Mouse (Mus musculus): ENCODE results near the gene Rab4b. TPM values are rescaled to one million over a fixed set of nuclear protein-coding genes. Genes with fewer than 3 reads are reported as not detected.

Rab4b gene
- total RNA-seq, 2 experiments from 2014 or later: 36.1 to 42.0 TPM

DNA sequence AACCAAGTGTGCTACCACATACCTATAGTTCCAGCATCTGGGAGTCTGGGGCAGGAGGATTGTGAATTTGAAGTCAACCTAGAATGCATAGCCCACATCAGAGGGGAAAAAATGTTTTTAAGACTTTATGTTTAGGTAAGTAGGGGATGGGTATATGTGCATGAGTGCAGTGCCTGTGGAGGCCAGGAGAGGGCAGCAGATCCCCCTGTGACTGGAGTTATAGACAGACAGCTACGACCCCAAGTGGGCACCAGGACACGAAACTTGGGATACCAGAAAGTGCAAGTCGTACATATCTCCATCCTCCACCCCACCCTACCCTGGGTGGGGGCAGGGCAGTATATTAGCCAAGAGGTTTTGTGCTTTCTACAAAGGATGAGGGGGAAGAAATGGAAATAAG is 6.3 kb upstream of the Rab4b start:
- peak; percentile 54 for DNase-seq

DNA sequence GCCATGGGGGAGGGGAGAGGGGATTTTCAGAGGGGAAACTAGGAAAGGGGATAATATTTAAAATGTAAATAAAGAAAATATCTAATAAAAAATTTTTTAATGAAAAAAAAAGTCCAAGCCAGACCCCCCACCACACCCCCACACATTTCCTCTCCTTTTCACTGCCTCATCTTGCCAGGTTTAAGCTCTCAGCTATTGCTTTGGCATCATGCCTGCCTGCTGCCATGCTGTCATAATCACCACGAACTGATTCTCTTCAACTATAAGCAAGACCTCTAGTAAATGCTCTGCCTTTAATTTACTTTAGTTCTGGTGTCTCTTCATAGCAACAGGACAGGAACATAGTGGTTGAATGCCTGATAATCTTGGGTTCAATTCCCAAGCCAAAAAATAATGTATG is 3.8 kb upstream of the Rab4b start:
- DNase-seq: no peak

DNA sequence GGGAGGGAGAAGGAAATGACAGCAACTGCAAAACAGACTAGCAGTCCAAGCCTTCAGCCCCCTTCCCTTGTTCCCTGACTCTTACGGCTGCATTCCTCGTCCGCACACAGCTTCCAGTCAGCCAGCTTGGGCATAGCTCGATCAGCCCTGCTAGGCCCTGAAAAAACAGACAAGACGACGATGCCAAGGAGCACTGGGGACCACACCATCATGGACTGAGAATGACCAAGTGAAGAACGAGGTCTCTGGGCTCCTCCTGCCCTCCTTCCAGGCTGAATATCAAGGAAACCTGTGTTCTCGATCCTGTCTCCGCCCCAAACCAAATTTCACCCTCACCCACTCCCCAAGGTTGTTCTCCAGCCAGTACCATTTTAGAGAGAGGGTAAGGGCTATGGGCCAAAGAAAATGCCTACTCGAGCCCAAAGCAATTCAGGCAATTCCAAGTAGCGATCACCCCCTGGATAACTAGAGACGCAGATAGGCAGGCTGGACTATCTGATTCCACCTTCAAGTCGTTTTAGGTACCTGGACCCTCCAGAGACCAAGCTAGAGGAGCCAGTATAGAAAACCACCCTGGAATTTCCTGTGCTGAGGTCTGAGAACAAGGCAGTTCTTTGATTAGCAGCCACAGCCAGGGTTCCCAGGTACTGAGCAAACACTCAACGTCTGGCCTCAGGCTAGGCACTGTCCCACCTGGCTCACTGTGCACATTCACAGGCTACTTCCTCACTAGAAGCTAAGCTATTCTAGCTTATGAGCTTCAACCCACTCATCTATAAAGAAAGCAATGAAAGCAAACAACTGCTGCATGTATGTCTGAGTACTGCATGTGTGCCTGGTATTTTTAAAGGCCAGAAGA is 2.4 kb upstream of the Rab4b start, which contains the start of the genes Gm21983 and Mia:
Gene Gm21983 (minus strand): TSS at position 250 of the 859 bp plus-strand sequence.
Gene Mia (minus strand): TSS at position 321 of the 859 bp plus-strand sequence.
- no peak for DNase-seq

DNA sequence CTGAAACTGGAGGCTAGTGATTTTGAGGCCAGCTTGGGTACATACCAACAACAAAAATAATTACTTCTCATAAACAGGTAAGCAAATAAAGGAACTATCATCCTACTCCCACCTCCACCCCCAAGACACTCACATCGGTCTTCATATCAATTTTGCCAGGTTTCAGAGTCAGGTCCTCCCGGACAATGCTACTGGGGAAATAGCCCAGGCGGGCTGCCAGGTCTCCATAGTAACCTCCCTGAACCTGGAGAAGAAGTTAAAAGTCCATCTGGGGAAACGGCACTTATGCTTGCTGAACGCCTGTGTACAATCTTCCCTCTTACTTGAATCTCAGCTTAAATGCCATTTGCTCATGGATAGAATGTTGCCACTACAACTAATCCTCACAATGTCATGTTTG is 1.3 kb upstream of the Rab4b start:
- DNase-seq: peak; percentile 76

DNA sequence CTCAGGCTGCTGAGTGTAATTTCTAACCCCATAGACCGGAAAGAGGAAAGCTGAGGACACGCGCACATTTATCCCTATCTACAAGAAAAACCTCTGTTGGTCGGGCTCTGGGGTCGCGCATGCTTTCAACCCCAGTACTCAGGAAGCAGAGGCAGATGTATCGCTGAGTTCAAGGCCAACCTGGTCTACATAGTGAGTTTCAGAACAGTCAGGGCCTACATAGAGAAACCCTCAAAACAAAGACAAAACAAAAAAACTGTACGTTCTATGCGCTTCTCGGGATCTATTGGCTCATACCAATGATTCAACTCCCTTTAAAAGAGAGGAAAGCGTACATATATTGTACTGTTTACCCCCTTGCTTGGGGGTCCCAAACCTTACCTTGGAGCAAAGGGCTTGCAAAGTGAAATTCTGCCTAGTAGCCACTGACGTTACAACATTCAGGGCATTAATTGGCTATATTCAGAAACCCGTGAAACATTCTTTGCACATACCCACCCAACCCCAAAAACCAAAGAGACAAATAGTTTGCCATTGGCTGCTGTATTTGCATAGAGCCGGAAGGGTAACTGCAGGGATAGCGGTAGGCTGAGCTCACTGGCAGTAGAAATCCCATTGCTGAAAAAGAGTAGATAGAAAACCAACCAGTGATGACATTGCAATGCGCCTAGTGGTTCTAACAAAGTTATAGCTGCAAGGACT is 672 bp upstream of the Rab4b start:
- no peak for DNase-seq

DNA sequence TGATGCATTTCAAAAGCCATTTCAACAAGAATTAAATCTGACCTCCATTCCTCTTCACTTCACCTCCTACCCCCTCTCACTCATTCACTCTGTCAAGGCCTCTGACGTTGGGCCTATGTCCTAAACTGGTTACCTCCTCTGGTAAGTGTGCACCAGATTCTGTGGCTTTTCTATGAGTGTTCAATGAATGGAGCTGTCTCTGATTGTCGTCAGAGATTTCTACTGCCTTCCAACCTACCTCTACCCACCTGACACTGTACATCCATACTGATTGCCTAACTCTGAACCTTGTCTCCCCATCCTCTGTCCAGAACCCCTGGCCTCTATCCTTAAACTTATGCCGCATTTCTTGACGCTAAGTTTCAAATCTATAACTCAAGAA is 763 bp downstream of the Rab4b start:
- DNase-seq: no peak

DNA sequence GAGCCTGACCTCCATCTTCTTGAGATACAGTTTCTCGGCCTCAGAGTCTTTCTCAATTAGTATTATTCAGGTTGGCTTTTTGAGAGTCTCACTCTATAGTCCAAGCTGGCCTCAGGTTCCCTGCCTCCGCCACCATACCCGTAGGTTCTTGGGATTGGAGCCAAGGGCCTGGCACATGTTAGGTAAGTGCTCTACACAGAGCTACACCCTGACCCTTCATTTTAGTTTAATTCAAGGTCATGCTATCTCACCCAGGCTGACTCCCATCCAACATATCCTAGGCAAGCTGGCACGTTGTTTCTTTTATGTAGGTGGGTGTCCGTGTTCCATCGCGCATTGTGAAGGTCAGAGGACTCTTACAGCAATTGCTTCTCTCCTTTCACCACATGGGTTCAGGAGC is 3.8 kb downstream of the Rab4b start:
- no peak for DNase-seq

DNA sequence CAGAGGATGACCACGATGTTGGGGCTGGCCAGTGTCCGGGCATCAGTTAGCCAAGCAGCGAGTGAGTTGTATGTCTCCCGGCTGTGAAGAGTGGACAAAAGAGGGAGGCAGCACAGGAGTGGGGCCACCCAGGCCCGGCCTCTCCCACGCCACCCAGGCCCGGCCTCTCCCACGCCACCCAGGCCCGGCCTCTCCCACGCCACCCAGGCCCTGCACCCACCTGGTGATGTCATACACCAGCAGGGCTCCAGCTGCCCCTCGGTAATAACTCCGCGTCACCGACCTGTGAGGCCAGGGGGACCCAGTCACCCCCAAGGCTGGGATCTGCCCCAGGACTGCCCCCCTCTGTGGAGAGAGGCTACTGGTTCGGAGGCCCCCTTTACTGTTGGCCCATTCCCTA is 4.2 kb downstream of the Rab4b start:
- DNase-seq: no peak

DNA sequence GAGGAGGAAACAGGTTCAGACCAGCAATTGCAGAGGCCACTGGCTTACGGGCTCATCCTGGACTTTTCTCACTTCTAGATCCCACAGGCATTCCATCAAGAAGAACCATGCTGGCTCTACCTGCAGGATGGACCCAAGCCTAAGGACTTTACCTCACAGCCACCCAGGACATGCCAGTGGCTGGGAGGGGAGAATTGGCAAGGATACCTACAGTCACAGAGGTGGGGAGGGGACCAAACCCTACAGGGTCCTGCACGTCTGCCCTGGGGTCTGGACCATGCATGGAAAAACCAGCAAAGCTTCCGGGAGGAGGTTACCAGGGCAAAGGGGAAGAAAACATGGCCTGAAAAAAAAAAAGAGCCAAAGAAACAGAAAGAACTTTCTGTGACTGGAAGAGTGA is 7.7 kb downstream of the Rab4b start:
- DNase-seq: no peak

DNA sequence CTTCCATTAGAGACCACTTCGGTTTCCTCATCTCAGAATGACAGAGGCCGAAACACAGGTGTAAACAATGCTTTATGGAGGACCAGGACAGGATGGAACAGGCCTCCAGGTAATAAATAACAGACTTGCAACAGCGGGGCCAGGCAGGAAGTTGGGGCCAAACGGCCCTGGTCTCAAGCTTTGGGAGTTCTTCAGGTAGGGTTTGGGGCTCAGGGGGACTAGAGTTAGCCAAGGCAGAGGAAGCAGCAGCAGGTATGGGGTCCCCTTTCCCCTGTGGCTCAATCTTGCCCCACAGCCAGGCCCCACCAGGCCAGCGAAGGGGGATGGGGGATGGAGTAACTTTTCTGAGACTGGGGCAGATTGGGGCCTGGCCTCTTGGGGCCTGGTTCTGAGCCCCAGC is 10.3 kb downstream of the Rab4b start:
- DNase-seq: no peak

DNA sequence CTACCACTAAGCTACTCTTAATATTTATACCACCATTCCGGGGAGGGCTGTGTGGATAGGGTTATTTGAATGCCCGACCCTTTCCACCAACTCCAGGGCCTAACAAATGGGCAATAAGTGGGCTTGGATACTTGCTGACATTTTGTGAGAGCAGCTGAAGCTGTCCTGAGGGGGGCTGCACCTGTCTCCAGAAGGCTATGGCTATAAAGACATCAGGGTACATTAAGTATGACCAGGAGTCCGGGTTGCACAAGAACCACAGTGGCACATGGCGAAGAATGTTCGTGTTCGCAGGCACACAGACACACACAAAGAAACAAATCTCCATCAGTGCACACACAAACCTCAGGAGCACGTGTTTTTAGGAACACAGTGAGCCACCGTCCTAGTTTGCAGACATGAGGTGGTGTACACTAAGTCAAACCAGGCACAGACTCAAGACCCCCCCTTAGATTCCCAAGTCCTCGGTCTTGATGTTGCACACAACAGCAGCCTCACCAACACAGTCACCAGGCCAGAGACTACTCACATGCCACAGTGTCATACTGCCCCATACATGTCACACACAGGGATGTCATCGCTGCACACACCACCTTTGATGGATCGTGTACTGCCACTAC is 11.1 kb downstream of the Rab4b start:
- DNase-seq: no peak

DNA sequence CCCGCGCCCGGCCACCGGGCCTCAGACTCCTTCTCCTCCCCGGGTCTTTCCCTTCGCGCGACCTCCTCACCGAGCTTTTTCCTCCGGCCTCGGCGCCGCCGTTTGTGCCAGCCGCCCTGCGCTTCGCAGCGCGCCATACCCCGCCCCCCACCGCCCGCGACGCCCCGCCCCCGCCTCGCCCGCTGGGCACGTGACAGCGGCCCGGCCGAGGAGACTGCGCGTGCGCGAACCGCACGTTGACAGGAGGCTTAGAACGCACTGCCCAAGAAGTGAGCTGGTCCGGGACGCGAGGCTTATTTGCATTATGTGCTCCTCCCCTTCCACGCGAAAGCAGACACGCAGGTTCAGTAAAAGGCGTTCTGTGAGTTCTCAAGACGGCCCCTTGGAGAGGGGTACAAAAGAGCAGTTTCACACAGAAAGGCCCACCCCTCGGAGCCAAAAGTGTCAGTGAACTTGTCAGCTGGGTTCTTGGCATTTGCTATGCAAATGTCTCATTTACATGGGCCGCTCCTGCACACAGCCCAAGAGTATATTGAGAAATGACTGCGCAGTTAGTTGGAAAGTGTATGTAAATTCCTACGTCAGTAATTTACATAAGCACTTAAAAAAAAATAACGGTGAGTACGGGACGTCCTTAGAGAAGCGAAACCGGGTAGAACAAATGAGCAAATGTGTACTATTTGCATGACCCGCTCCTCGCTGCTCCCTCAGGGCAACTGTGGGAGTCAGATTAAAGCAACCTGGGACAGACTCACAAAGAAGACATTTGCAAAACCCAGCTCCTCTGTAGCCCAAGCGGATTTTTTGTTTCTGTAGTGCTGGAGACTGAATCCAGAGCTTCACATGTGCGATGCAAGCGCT is 11.9 kb downstream of the Rab4b start, which contains the start of gene Egln2:
Gene Egln2 (minus strand): TSS at position 189 of the 861 bp plus-strand sequence.
- peak; percentile 97 for DNase-seq

DNA sequence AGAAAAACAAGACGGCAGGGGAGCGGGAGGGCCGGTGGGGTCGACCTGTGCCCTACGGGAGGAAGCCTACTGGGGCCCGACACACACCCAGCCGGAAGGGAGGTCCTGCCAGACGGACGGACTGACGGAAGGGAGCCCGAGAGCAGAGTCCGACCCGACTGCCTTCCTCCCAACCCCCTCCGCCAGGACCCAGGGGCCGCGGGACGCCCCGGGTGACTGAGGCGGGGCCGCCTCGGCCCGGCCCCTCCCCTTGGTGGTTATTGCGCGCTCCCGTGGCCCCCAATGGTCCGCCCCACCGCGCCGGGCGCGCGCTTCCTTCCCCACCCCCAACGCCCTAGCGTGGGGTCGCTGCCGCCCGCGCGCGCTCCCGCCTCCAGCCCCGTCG is 12.5 kb downstream of the Rab4b start:
- peak; percentile 94 for DNase-seq

DNA sequence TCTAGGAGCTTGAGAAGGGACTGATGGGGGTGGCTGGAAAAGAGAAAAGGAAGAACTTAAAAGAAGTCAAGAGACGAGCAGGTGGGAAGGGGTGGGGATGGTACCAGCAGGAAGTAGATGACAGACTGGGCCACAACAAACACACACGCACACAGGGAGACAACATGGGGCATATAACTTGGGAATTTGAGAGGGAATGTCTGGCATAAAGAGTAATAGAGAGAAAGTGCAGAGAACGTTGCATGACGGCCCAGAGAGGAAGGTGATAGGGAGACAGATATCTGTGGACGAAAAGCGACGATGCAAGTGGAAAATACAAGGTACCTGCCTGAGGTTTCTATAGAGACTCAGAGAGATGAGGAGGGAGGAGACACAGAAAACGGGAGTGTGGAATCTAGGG is 13.0 kb downstream of the Rab4b start:
- DNase-seq: no peak

DNA sequence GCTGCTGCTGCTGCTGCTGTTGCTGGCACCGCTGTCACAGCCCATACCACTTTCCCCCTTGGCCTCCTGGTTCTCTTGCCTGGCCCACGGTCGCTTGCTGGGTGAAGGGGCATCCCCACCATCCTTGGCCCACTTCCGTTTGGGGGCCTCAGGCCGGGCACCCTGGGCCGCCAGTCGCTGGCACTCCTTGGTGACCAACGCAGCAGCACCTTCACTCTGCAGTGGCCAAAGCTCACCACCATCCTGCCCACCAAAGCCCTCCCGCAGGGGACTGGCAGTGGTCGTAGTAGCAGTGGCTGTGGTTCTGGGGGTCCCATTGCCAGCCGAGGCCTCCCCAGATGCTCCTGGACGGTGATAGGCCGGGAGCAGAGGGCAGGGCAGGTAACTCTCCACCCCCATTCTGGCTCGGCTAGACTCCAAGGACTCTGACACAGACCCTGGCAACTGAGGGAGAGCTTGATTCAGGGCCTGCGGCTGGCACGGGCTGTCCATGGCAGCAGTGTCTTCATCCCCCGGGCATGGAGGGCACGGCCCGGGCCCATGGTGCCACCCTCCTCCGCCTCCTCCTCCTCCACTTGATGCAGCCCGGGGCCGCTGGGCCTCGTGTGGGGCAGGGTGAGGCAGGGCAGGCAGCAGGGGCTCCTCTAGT is 13.6 kb downstream of the Rab4b start:
- peak; percentile 83 for DNase-seq

DNA sequence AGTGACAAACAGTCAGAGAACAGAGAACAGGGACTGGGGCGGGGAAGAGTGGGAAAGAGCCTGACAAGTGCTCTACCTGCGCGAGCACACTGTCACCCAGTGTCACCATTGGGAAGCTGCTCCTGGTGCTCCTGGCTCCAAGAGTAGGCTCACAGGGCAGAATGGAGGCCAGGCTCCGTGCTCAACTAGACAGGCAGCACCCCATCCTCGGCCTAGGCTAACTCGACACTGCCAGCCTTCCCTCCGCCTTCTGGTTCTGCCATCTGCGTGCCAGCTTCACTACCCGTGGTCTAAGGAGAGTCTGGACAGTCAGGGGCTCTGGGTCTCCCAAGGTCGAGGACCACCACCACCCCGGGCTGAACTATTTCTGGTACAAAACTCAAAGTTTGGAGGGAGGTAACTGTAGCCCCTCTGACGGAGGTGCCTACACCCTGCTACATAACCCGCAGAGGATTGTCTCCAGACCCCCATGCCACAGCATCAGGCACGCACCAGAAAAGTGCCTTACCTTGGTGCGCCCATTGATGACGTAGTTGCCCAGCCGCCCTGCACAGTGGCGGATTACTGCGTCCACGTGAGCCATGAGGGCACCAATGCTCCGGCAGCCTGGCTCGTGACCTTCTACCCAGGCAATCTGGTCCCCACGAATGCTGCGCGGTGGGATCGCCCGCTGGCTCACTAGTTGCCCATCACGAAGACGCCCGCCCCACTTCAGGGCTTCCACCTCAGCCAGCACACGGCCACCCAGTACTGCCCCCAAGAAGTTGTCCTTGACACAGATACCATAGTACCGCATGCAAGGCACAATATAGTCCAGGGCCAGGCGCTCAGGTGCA is 14.4 kb downstream of the Rab4b start:
- no peak for DNase-seq

DNA sequence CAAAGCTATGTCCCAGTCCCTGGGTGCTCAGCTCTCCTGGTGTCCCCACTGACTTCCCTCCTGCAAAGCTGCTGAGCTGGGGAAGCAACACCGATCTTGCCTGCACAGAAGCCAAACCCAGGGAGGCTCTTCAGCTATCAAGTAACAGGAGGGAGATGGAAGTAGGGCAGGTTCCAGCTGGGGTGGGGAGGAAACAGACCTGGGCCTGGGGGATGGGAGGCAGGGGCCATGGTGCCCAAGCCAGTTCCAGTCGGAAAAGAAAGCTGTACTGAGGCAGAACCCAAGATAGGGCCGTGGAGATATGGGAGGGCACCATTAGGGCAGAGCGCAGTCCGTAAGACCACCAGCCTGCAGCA is 15.3 kb downstream of the Rab4b start:
- DNase-seq: no peak

DNA sequence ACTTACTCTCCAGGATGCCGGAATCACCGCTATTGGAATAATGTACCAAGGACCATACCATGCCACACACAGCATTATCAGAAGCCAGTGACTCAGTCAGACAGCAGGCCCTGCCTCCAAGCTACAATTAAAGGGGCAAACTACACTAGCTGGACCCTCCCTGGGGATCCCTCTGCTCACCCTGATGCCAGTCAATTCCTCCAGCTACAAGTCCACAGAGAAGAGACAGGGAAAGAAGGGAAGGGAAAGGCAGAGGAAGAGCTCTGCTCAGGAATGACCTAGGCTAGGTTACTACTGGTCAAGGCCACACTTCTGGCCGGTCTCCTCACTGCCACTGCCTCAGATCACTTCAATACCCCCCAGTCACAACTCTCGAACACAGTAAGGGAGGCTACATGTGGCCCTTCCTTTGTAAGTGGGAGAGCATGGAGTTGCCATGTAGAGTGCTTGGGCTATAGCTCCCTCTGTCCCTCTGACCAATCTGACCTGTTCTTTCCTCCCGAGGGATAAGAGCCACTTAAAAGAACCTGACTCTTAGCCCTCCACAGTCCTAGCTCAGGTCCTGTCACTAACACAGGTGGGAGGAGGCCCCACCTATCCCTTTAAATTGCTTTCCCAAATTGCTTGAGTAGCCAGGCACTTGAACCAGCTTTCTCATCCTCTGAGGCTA is 15.8 kb downstream of the Rab4b start:
- DNase-seq: no peak

DNA sequence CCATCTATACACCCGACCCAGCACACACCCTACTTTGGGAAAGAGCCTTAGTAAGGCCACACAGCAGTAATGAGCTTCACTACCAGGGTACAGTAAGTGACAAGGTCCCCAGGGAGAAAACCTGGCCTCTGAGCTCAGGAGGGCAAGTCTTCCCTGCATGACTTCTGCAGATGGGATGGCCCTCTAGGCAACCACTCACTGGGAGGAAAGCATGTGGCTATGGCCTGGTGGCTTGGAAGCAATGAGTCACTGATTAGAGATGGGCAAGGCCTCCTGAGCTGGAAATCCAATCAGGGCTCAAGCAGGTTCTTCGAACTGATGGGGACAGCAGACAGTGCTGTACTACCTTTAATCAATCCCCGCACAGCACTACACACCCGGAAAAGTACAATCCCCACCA is 17.0 kb downstream of the Rab4b start:
- DNase-seq: no peak

DNA sequence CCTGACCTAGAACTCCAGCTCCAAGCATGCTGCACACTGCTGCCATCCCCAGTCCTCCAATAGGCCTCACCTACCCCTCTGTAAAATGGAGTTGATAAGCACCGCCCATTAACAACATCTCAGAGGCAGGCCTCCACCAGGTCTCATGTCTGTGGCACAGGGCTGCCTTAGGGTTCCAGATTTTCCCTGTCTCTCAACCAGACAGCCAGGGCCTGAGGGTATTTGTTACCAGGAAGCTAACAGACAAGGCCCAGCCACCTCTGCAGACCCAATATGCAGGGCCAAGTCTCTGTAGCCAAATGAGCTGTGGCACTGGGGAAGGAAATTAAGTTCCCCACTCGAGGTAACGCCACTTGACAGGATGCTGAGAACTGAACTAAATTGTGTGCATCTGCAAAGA is 17.8 kb downstream of the Rab4b start:
- no peak for DNase-seq
